Mouse (Mus musculus) gastrocnemius, postnatal 25 days (tissue): ENCODE measurements around the gene Ankrd44. TPM values are rescaled to one million over a fixed set of nuclear protein-coding genes. Genes with fewer than 3 reads are reported as not detected.
A peak's percentile ranks its signal among the peaks of the same experiment; 100 is the strongest.

Source experiments
- DNase-seq: peaks from one replicate; pipeline ENCODE4 v3.0.0; 2022
- total RNA-seq, 2 experiments: library from RNA; stranded (reverse); gene quantifications; 1 replicate in 1 of 2; 2 replicates in 1 of 2; pipeline ENCODE4 v1.2.3; 2021

Gene Ankrd44
- total RNA-seq, 2 experiments from 2014 or later, result 5.3 to 5.5 TPM

GRCm38 (mm10) chr1:54922707-54923106 is 3.5 kb downstream of the Ankrd44 start:
- DNase-seq, result no peak

GRCm38 (mm10) chr1:54922025-54922574 is 4.1 kb downstream of the Ankrd44 start:
- DNase-seq, result no peak

GRCm38 (mm10) chr1:54920132-54920531 is 6.1 kb downstream of the Ankrd44 start:
- DNase-seq, result no peak

- no peak for DNase-seq
These were observed 9.7 kb downstream of the Ankrd44 start for GRCm38 (mm10) chr1:54916456-54916855.

- no peak for DNase-seq
These were observed 11.8 kb downstream of the Ankrd44 start for GRCm38 (mm10) chr1:54914387-54914786.

GRCm38 (mm10) chr1:54913379-54913873 is 12.8 kb downstream of the Ankrd44 start:
- no peak for DNase-seq

GRCm38 (mm10) chr1:54913063-54913335 is 13.2 kb downstream of the Ankrd44 start:
- no peak for DNase-seq

- DNase-seq, result peak; percentile 46
These were observed 13.7 kb downstream of the Ankrd44 start for GRCm38 (mm10) chr1:54912290-54913062.

GRCm38 (mm10) chr1:54911256-54911610 is 15.0 kb downstream of the Ankrd44 start:
- DNase-seq, result no peak

GRCm38 (mm10) chr1:54910489-54911255 is 15.5 kb downstream of the Ankrd44 start:
- no peak for DNase-seq

GRCm38 (mm10) chr1:54908786-54909185 is 17.4 kb downstream of the Ankrd44 start:
- no peak for DNase-seq

GRCm38 (mm10) chr1:54907066-54907639 is 19.0 kb downstream of the Ankrd44 start:
- no peak for DNase-seq

- DNase-seq, result no peak
These were observed 19.9 kb downstream of the Ankrd44 start for GRCm38 (mm10) chr1:54906322-54906721.

GRCm38 (mm10) chr1:54905632-54906031 is 20.6 kb downstream of the Ankrd44 start:
- no peak for DNase-seq

- DNase-seq, result no peak
These were observed 22.0 kb downstream of the Ankrd44 start for GRCm38 (mm10) chr1:54904165-54904564.

- no peak for DNase-seq
These were observed 23.4 kb downstream of the Ankrd44 start for GRCm38 (mm10) chr1:54902689-54903246.

GRCm38 (mm10) chr1:54901084-54901483 is 25.1 kb downstream of the Ankrd44 start:
- DNase-seq, result peak; percentile 61

GRCm38 (mm10) chr1:54899247-54899646 is 26.9 kb downstream of the Ankrd44 start:
- DNase-seq, result no peak

GRCm38 (mm10) chr1:54898656-54899084 is 27.5 kb downstream of the Ankrd44 start:
- no peak for DNase-seq

GRCm38 (mm10) chr1:54897726-54898125 is 28.5 kb downstream of the Ankrd44 start:
- no peak for DNase-seq

GRCm38 (mm10) chr1:54896109-54897085 is 29.8 kb downstream of the Ankrd44 start:
- DNase-seq, result no peak
